Mouse (Mus musculus) heart, embryonic 14.5 days (tissue): Measurements from ENCODE around the gene Il31ra. TPM values are rescaled to one million over a fixed set of nuclear protein-coding genes. Genes with fewer than 3 reads are reported as not detected.
"Not testable (repeated sequence)": the region's sequence is repeated elsewhere in the genome, so short reads cannot be mapped to it uniquely, and the experiment has no call there.

Source experiments
- ATAC-seq: fragments of 200-750 bp; cut with Nextera tagmentation; 2 replicates; pipeline ENCODE4 v1.8.0; 2017; ENCODE audit warnings: low read depth, moderate TSS enrichment; ENCODE audit not compliant: insufficient number of reproducible peaks, insufficient read depth, low FRiP score
- H3K27ac ChIP-seq, 2 experiments: fragments of 200-500 bp in 1 of 2; fragments of 300-500 bp in 1 of 2; sonication (generic) in 1 of 2; replicated peaks in 1 of 2; 2 replicates each; pipeline ENCODE4 v1.5.1; 2012 to 2014; ENCODE audit warnings: low read depth in 2 of 2, low read length in 2 of 2, control low read depth in 1 of 2, mild to moderate bottlenecking in 1 of 2, mixed read lengths in 1 of 2; ENCODE audit not compliant: control insufficient read depth in 1 of 2, insufficient read depth in 1 of 2
- H3K27me3 ChIP-seq: fragments of 300-500 bp; sonication (generic); 2 replicates; pipeline ENCODE4 v1.6.1; 2014; ENCODE audit warnings: mild to moderate bottlenecking, low read length, control low read depth; ENCODE audit not compliant: control insufficient read depth, insufficient read depth
- H3K36me3 ChIP-seq: fragments of 300-500 bp; sonication (generic); 2 replicates; pipeline ENCODE4 v1.6.1; 2014; ENCODE audit warnings: mild to moderate bottlenecking, control low read depth, low read length, mixed read lengths; ENCODE audit not compliant: control insufficient read depth, insufficient read depth
- H3K4me1 ChIP-seq, 2 experiments: fragments of 200-500 bp in 1 of 2; fragments of 300-500 bp in 1 of 2; sonication (generic) in 1 of 2; 2 replicates each; pipeline ENCODE4 v1.6.1; 2012 to 2014; ENCODE audit warnings: low read length in 2 of 2, control low read depth in 1 of 2, mixed read lengths in 1 of 2; ENCODE audit not compliant: control insufficient read depth in 2 of 2, insufficient read depth in 2 of 2
- H3K4me2 ChIP-seq: fragments of 300-500 bp; sonication (generic); 2 replicates; pipeline ENCODE4 v1.6.1; 2014; ENCODE audit warnings: mild to moderate bottlenecking, low read length
- H3K4me3 ChIP-seq, 2 experiments: fragments of 200-500 bp in 1 of 2; fragments of 300-500 bp in 1 of 2; sonication (generic) in 1 of 2; 2 replicates each; pipeline ENCODE4 v1.5.1; 2012 to 2014; ENCODE audit warnings: low read length in 2 of 2, mild to moderate bottlenecking in 2 of 2, control low read depth in 1 of 2, low read depth in 1 of 2, moderate library complexity in 1 of 2; ENCODE audit not compliant: control insufficient read depth in 1 of 2, insufficient read depth in 1 of 2
- H3K9ac ChIP-seq: fragments of 300-500 bp; sonication (generic); 2 replicates; pipeline ENCODE4 v1.6.1; 2014; ENCODE audit warnings: mild to moderate bottlenecking, low read length
- H3K9me3 ChIP-seq: fragments of 300-500 bp; sonication (generic); 2 replicates; pipeline ENCODE4 v1.6.1; 2016; ENCODE audit warnings: low read length, control low read depth; ENCODE audit not compliant: control insufficient read depth
- WGBS: fragments of 180-500 bp; shearing (Covaris S2); extraction: QIAGEN DNeasy Blood & Tissue Kit; methylation state at CpG from one replicate; pipeline ENCODE4 v1.1.7; 2014; 5-methylcytosine and 5-hydroxymethylcytosine counted together
- polyA plus RNA-seq: library from polyadenylated mRNA; unstranded; fragments of >200 nt; fragmentation: Nextera tagmentation; extraction: Ambion mirVana; gene quantifications from 2 replicates; pipeline ENCODE4 v1.2.1, GENCODE M21; 2014

Il31ra gene
- 0.22 and 0.34 TPM in 2 replicates for polyA plus RNA-seq

DNA sequence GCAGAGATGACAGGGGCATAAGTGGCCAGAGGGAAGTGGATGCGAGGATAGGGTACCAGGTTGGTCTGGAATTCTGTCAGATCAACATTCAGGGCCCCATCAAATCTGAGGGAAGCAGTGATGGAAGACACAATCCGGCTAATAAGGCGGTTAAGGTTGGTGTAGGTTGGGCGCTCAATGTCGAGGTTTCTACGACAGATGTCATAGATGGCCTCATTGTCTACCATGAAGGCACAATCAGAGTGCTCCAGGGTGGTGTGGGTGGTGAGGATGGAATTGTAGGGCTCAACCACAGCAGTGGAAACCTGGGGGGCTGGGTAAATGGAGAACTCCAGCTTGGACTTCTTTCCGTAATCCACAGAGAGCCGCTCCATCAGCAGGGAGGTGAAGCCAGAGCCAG is at the start of gene Il31ra:
Il31ra (minus strand) TSS at position 101 of the 400 bp plus-strand sequence.
- not testable (repeated sequence) for H3K27ac ChIP-seq, H3K4me3 ChIP-seq, H3K9me3 ChIP-seq, H3K9ac ChIP-seq, H3K27me3 ChIP-seq, ATAC-seq, H3K4me2 ChIP-seq, H3K4me1 ChIP-seq, H3K36me3 ChIP-seq
- 86% methylated on average over 6 of the region's 8 CpGs for WGBS

DNA sequence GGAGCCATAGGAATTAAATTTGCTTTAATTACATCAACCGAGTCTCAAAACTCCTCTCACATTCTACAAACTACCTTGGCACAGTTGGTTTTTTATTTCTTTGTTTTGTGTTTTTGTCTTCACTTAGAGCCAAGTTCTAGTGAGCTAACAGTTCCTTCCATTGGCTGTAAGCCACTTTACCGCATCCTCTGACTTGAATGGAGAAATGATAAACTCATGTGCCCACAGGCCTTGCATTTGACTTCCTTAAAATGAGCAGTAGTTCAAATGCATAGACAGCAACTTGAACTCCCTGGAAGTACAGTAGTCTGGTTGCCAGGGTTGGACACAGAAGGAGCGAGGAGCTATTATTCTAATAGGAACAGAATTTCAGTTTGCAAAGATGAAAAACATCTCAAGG is 48.7 kb upstream of the Il31ra start:
- H3K36me3 ChIP-seq, result no peaks in the 10 kb centered on the region
- 85% methylated on average over 3 of the region's 3 CpGs for whole genome bisulfite sequencing
- no peak overlapping the region for H3K4me3 ChIP-seq
- H3K9ac ChIP-seq, result no peak overlapping the region
- H3K27me3 ChIP-seq, result no peaks in the 10 kb centered on the region
- H3K27ac ChIP-seq, result no peak overlapping the region
- ATAC-seq, result no peak
- no peaks in the 10 kb centered on the region for H3K4me1 ChIP-seq
- H3K4me2 ChIP-seq, result no peak overlapping the region
- no peaks in the 10 kb centered on the region for H3K9me3 ChIP-seq

DNA sequence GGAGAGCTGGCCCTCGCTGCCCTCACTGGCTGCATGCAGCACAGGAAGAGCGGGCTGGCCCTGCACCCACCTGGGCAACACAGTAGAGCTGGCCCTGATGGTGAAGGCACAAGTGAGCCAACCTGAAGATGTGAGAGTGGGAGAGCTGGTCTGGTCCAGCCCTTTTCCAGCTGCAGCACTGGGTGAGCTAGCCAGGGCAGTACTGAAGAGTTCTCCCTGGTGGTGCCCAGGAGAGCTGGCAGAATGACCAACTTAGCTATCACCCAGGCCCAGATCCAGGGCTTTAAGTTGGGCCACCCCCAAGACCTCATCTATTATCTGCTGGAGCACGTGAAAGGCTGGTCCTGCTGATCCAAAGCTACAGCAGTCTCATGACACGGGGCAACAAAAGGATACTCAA is 45.0 kb upstream of the Il31ra start:
- Histone ChIP-seq H3K4me3 (no peak overlapping the region), H3K9me3 (no peaks in the 10 kb centered on the region), H3K27me3 (no peaks in the 10 kb centered on the region), H3K4me1 (no peaks in the 10 kb centered on the region), H3K27ac (no peak overlapping the region), H3K9ac (no peak overlapping the region), H3K36me3 (no peaks in the 10 kb centered on the region), H3K4me2 (no peak overlapping the region)
- 66% methylated on average over 4 of the region's 4 CpGs for WGBS
- no peak for ATAC-seq

DNA sequence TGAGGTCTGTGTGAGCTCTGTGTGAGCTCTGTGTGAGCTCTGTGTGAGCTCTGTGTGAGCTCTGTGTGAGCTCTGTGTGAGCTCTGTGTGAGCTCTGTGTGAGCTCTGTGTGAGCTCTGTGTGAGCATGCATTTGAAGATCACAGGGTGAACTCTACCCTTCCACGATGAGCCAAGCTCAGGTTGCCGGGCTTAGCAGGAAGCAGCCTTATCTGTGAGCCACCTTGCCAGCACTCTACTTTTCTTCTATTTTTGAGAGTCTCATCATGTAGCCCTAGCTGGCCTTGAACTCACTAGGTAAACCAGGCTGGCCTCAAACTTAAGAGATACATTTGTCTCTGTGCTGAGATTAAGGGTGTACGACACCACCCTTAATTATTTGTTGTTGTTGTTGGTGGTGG is 42.3 kb upstream of the Il31ra start:
- no peak overlapping the region for H3K4me3 ChIP-seq
- no peaks in the 10 kb centered on the region for H3K4me1 ChIP-seq
- H3K9ac ChIP-seq, result no peak overlapping the region
- no peaks in the 10 kb centered on the region for H3K9me3 ChIP-seq
- no peaks in the 10 kb centered on the region for H3K36me3 ChIP-seq
- H3K27me3 ChIP-seq, result no peaks in the 10 kb centered on the region
- H3K4me2 ChIP-seq, result no peak overlapping the region
- no peak overlapping the region for H3K27ac ChIP-seq
- 39% methylated on average over 3 of the region's 3 CpGs for WGBS
- no peak for ATAC-seq

DNA sequence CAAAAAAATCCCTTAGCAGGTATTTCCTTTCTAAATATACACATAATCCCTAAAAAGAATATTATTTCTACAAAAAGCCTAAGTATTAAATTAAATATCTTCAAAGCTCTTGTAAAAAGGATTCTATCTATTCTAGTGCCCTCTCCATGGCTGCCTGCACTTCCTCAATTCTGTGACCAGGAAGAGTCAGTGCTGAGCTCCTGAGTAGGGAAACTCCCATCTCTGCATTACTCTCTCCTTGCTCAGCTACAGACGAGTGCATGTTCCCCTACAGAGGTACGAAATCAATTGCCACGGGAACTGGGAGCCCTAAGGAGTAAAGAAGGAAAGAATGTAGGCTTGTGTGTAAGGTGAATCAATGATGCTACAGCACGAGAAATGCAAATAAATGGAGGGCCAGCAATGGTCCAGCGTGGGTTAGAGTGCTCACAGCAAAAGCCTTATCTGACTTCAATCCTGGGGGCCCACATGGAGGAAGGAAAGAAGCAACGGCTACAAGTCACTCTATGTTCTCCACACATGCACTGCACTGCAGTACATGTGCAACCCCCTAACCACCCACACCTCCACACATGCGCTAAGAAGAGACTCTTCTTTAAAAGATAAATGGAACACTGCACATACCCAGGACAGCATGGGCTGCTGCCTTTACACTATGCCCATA is 41.1 kb upstream of the Il31ra start:
- no peaks in the 10 kb centered on the region for H3K9me3 ChIP-seq
- no peak for ATAC-seq
- no peaks in the 10 kb centered on the region for H3K27me3 ChIP-seq
- 59% methylated on average over 7 of the region's 7 CpGs for WGBS
- no peaks in the 10 kb centered on the region for H3K4me1 ChIP-seq
- H3K9ac ChIP-seq, result no peak overlapping the region
- no peak overlapping the region for H3K27ac ChIP-seq
- H3K4me3 ChIP-seq, result no peak overlapping the region
- no peak overlapping the region for H3K4me2 ChIP-seq
- no peaks in the 10 kb centered on the region for H3K36me3 ChIP-seq

DNA sequence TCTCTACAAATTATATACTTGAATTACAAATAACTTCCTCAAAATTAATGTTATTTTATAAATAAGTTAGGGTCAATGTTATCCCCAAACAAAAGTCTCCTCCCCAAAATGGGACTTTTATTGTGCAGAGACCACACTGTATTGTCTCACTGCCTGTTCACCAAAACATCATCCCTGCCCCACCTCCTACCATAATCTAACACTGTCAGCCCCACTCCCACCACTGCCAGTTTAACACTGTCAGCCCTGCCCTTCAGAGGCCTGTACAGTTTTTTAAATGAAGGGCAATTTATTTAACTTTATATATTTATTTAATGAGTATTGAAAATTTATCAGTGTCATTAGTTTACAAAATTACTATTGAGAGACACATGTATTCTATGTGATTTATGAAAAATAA is 31.4 kb upstream of the Il31ra start:
- Histone ChIP-seq H3K27ac (no peak overlapping the region), H3K9me3 (no peaks in the 10 kb centered on the region), H3K4me3 (no peak overlapping the region), H3K4me2 (no peak overlapping the region), H3K4me1 (no peaks in the 10 kb centered on the region), H3K9ac (no peak overlapping the region), H3K27me3 (no peaks in the 10 kb centered on the region), H3K36me3 (no peaks in the 10 kb centered on the region)
- no peak for ATAC-seq

DNA sequence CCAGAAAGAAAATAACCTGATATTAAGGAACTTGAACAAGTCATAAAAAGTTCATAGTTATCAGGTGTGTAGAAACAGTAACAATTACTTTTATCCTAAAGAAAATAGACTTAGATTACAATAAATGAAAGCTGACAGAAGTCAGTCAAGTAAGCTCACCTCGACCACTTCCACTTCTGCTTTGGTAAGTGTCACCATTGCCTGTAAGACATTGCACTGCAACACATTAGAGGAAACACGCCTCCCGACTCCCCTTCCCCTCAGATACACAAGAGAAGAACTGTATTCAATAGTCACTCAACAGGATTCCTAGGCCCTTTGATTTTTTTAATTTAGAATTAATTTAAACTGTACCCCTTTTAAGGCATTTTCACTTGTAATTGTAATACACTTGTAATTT is 30.5 kb upstream of the Il31ra start:
- WGBS, result 65% methylated on average over 3 of the region's 3 CpGs
- Histone ChIP-seq H3K36me3 (no peaks in the 10 kb centered on the region), H3K9ac (no peak overlapping the region), H3K9me3 (no peaks in the 10 kb centered on the region), H3K4me3 (no peak overlapping the region), H3K4me1 (no peaks in the 10 kb centered on the region), H3K27ac (no peak overlapping the region), H3K27me3 (no peaks in the 10 kb centered on the region), H3K4me2 (no peak overlapping the region)
- no peak for ATAC-seq

DNA sequence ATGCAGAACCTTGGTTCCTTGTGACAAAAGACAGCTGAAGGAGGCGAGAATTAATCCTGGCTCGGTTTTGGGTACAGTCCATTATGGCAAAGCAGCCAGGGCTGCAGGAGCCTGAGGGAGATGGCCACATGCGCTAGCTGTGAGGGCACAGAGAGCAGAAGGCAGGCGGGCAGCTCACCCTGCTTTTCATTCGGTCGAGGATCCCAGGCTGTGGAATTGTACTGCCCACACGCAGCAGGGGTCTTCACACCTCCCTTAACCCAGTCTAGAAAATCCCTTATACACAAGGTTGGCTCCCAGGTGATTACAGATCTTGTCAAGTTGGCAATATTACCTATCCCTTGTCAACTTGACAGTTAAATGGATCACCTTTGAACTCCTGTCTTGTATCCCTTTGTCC is 29.5 kb upstream of the Il31ra start:
- Histone ChIP-seq H3K9ac (no peak overlapping the region), H3K27ac (no peak overlapping the region), H3K4me1 (no peaks in the 10 kb centered on the region), H3K4me3 (no peak overlapping the region), H3K27me3 (no peaks in the 10 kb centered on the region), H3K4me2 (no peak overlapping the region), H3K36me3 (no peaks in the 10 kb centered on the region), H3K9me3 (no peaks in the 10 kb centered on the region)
- WGBS, result 45% methylated on average over 7 of the region's 7 CpGs
- no peak for ATAC-seq
